Mouse (Mus musculus): ENCODE measurements at regions not wholly inside any gene's neighbourhood (a gene's known extent, or its start where the extent isn't known, plus 50 kb on each side); places are given as distances from the start of the nearest gene placed in this dataset. TPM values are rescaled to one million over a fixed set of nuclear protein-coding genes. Genes with fewer than 3 reads are reported as not detected.

DNA sequence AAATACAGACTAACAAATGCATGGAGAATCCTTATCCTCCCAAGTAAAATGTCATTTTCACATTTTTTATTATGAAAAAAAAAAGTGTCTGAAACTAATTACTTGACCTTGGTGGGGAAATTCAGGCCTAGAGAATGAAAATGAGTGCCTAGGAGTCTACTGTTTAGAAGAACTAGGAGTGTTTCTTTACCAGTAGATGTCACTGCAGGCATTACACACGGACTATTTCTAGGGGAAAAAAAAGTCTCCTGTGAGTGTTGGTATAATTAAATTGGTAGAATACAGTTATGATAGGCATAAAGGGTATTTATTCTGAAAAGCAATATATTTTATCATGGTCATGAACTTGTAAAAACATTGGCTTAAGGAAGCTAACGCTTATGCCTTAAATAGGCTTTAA lies 55.5 kb upstream of the Mpdz start:
- H3K36me3 ChIP-seq (ENCODE audit: control insufficient read depth, insufficient read depth) = no peaks in the 10 kb centered on the region
- TF ChIP-seq CTCF (IDR thresholded peaks at IDR 0.05; ENCODE audit: control insufficient read depth, insufficient read depth, insufficient read length) (no peak), MYOG (IDR thresholded peaks at IDR 0.05; ENCODE audit: control insufficient read depth, extremely low read depth, insufficient read length) (no peak), MAX (IDR thresholded peaks at IDR 0.05) (no peak), FOSL1 (IDR thresholded peaks at IDR 0.05; ENCODE audit: insufficient read depth, low read length, poor library complexity, severe bottlenecking) (no peak), CEBPB (IDR thresholded peaks at IDR 0.05; ENCODE audit: low read depth) (no peak), USF1 (IDR thresholded peaks at IDR 0.05; ENCODE audit: low read depth) (no peak), MYOD1 (IDR thresholded peaks at IDR 0.05; ENCODE audit: control insufficient read depth, insufficient read length, low read depth) (no peak)
- H3ac ChIP-seq (ENCODE audit: control insufficient read depth, insufficient read length, low read depth) = no peak overlapping the region
- H3K79me3 ChIP-seq (ENCODE audit: low read depth) = no peaks in the 10 kb centered on the region
- H3K79me2 ChIP-seq (ENCODE audit: control insufficient read depth, insufficient read depth) = no peaks in the 10 kb centered on the region
- H3K27me3 ChIP-seq (ENCODE audit: control insufficient read depth, insufficient read depth, insufficient read length) = no peaks in the 10 kb centered on the region
- H3K4me3 ChIP-seq (ENCODE audit: insufficient read depth, poor library complexity, severe bottlenecking) = no peak overlapping the region

GRCm38 (mm10) chr4:81492811-81493210 lies 50.2 kb upstream of the Mpdz start:
- H3K79me2 ChIP-seq (ENCODE audit: control insufficient read depth, insufficient read depth) = no peaks in the 10 kb centered on the region

More at GRCm38 (mm10) chr4:81492811-81493210, 50.2 kb upstream of the Mpdz start:
- no peak overlapping the region for H3ac ChIP-seq (ENCODE audit: control insufficient read depth, insufficient read length, low read depth)
- TF ChIP-seq CTCF (IDR thresholded peaks at IDR 0.05; ENCODE audit: control insufficient read depth, insufficient read depth, insufficient read length) (no peak), MYOG (IDR thresholded peaks at IDR 0.05; ENCODE audit: control insufficient read depth, extremely low read depth, insufficient read length) (no peak), FOSL1 (IDR thresholded peaks at IDR 0.05; ENCODE audit: insufficient read depth, low read length, poor library complexity, severe bottlenecking) (no peak), MAX (IDR thresholded peaks at IDR 0.05) (no peak)
- H3K36me3 ChIP-seq (ENCODE audit: control insufficient read depth, insufficient read depth) = no peaks in the 10 kb centered on the region
- no peaks in the 10 kb centered on the region for H3K79me3 ChIP-seq (ENCODE audit: low read depth)
- no peaks in the 10 kb centered on the region for H3K27me3 ChIP-seq (ENCODE audit: control insufficient read depth, insufficient read depth, insufficient read length)
- H3K4me3 ChIP-seq (ENCODE audit: insufficient read depth, poor library complexity, severe bottlenecking) = no peak overlapping the region

Small RNAs in the stretch of these regions (microRNA-seq; reads per million reads assigned to microRNA genes)
- not detected for gene Gm22402 (ENCODE audit: borderline microRNAs expressed)
